Mouse (Mus musculus) spleen, postnatal 36 days (tissue): ENCODE results near the gene Dock10.

Source experiments
- DNase-seq, 2 experiments: peaks; one replicate each; pipeline ENCODE4 v3.0.0; 2022; ENCODE audit warnings: low spot score in 2 of 2, mixed read lengths in 1 of 2

The Dock10 gene

DNA sequence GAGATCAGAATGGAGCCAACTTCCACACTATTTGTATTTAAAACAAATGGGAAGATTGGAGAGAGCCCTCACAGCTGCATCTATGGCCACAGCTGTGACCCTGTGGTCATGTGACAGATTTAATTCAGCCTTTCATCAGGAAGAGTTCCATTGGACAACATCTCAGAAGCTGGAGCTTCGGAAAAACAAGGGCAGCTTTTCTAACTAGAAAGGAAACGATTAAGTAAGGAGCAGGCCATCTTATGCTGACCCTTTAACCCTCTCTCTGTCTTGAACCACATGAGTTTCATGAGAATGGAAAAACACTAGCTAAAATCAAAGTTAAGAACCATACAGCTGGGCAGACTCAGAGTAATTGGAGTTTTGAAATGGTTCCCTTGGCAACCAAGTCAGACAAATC, 101.9 kb downstream of the Dock10 start:
- DNase-seq, result no peak

- no peak for DNase-seq
Observed at GRCm38 (mm10) chr1:80655854-80656253, 102.5 kb downstream of the Dock10 start.

- no peak for DNase-seq
Observed at GRCm38 (mm10) chr1:80655195-80655594, 103.1 kb downstream of the Dock10 start.

GRCm38 (mm10) chr1:80654177-80654576, 104.2 kb downstream of the Dock10 start:
- DNase-seq, result no peak

DNA sequence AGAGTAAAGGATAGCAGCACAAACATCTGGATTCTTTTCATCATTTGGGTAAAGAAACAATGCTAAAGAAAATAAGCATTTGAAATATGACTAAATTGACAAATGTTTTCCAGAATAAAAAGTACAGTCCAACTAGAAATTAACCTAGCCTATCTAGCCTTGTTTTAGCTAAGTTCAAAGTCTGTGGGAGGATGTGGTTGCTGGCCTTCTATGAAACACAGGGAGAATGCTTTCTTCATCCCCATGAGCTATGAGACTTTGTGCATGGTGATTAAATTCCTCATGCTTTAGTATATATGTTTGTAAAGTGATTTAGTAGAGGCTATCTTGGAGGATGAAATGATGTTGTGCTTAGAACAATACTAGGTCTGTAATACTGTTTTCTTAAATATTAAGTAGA, 105.5 kb downstream of the Dock10 start:
- no peak for DNase-seq

- DNase-seq, result no peak
Observed at GRCm38 (mm10) chr1:80652083-80652482, 106.2 kb downstream of the Dock10 start.

DNA sequence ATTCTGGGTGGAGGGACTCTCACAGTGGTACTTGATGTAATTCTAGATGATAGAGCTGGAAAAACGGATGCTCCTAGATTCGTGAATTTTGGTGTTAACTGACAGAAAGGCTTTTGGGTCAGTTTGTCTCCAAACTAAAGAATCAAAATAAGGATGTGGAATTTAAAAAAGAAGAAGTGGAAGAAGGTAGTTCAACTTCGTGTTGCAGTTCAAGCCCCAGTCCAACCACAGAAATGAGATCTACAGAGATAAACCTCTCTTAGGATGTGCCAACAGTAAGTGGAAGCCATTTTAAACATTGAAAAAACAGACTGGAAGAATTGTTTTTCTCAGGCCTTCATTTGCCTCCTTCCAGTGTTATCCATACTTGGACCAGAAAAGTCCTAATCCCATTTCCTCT, 111.7 kb downstream of the Dock10 start:
- peak; percentile 21 to 41 for DNase-seq

GRCm38 (mm10) chr1:80643866-80644451, 114.4 kb downstream of the Dock10 start:
- no peak for DNase-seq

- DNase-seq, result no peak
Observed at GRCm38 (mm10) chr1:80641832-80642231, 116.5 kb downstream of the Dock10 start.

GRCm38 (mm10) chr1:80641288-80641687, 117.0 kb downstream of the Dock10 start:
- DNase-seq, result peak in 1 of 2 experiments; percentile 39

DNA sequence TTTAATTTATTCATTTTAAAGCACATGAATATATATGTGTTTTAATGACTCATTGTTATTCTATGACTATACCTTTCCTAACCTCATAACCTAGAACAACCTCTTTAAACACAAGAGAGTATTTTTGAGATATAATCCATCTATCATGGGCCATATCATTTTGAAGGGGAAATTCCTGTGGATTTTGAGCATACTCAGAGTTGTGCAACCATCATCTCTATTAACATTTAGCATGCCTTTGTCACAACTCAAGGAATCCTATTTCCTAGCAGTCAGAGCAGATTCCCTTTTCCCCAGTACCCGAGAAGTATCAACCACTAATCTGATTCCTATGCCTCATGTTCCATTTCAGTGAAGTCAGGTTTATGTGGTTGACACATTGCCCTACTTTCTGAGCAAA, 118.8 kb downstream of the Dock10 start:
- DNase-seq, result no peak

- DNase-seq, result peak; percentile 65 to 66
Observed at GRCm38 (mm10) chr1:80637214-80637705, 121.1 kb downstream of the Dock10 start.

GRCm38 (mm10) chr1:80635825-80636224, 122.5 kb downstream of the Dock10 start:
- DNase-seq, result no peak

GRCm38 (mm10) chr1:80633536-80633935, 124.8 kb downstream of the Dock10 start:
- DNase-seq, result no peak

GRCm38 (mm10) chr1:80630179-80631149, 127.9 kb downstream of the Dock10 start:
- no peak for DNase-seq

GRCm38 (mm10) chr1:80628054-80628453, 130.3 kb downstream of the Dock10 start:
- DNase-seq, result peak; percentile 61 to 70

- DNase-seq, result no peak
Observed at GRCm38 (mm10) chr1:80626800-80627199, 131.5 kb downstream of the Dock10 start.

GRCm38 (mm10) chr1:80625371-80625770, 133.0 kb downstream of the Dock10 start:
- no peak for DNase-seq

GRCm38 (mm10) chr1:80624552-80624951, 133.8 kb downstream of the Dock10 start:
- DNase-seq, result no peak

DNA sequence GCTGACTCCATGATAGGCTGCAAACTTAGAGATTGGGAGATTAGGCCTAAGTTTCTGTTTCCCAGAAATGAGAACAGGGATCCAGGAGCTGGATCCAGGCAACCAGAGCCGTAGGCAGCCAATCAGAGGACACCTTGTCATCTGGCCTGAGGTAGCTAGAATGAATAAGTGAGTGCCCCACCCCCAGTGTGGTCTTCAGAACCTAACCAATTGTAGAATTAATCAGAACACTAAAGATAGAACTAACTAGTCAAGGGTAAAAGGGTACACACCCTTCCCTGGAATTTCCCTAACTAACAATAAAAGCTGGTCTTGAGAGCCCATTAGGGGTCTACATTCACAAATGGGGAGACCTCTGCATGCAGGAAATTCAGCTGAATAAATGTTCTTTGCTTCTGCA, 135.7 kb downstream of the Dock10 start:
- no peak for DNase-seq

DNA sequence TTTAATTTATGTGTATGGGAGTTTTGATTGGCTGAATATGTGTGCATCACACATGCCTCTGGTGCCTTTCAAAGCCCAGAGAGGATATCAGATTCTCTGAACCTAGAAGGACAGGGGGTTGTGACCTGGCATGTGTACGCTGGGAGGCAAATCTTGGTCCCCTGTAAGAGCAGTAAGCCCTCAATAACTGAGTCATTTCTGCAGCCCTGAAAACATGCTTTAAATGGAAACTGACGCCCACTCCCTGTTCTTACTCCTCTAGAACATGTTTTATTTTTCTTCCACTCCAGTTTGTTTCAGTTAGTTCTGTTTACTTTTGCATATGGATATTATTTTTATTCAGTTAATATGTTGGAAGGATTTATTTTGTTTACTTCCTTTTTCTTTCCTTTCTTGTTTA, 139.2 kb downstream of the Dock10 start:
- DNase-seq, result no peak

- no peak for DNase-seq
Observed at GRCm38 (mm10) chr1:80616671-80617070, 141.7 kb downstream of the Dock10 start.

DNA sequence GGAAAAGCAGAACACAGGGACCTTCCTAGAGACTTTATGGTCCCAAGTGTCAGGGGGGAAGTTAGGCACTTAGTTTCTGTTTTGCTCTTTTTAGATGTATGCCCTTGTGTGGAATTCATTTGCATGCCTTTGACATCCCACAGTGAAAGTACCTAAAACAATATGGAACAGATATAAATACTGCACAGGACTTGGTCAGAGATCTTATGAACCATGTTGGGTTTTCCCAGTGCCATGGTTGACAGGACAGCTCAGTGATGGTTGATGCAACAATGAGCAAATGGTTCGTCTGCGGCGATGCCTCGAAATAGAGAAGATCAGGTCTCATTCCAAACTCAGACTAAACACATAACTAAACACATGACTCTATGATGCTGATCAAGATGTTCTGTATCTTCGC, 143.6 kb downstream of the Dock10 start:
- DNase-seq, result no peak
